Mouse (Mus musculus) midbrain, postnatal 0 days (tissue): Measurements from ENCODE around the gene Ifi35. TPM values are rescaled to one million over a fixed set of nuclear protein-coding genes. Genes with fewer than 3 reads are reported as not detected.
"Not testable (repeated sequence)": the region's sequence is repeated elsewhere in the genome, so short reads cannot be mapped to it uniquely, and the experiment has no call there.

Source experiments
- ATAC-seq: fragments of 200-750 bp; cut with Nextera tagmentation; 2 replicates; pipeline ENCODE4 v1.8.0; 2017; ENCODE audit warnings: moderate number of reproducible peaks, mild to moderate bottlenecking, moderate TSS enrichment, moderate library complexity; ENCODE audit not compliant: low FRiP score
- DNase-seq: peaks from one replicate; pipeline ENCODE4 v3.0.0-alpha.2; 2015; ENCODE audit warnings: low spot score
- H3K27ac ChIP-seq: fragments of 300-500 bp; sonication (generic); 2 replicates; pipeline ENCODE4 v1.5.1; 2014; ENCODE audit warnings: low read depth, mild to moderate bottlenecking, low read length, mixed read lengths
- H3K27me3 ChIP-seq: fragments of 300-500 bp; sonication (generic); 2 replicates; pipeline ENCODE4 v1.6.1; 2014; ENCODE audit warnings: low read length, control low read depth, mixed read lengths; ENCODE audit not compliant: insufficient read depth
- H3K36me3 ChIP-seq: fragments of 300-500 bp; sonication (generic); 2 replicates; pipeline ENCODE4 v1.6.1; 2014; ENCODE audit warnings: low read length, control low read depth, mixed read lengths; ENCODE audit not compliant: insufficient read depth
- H3K4me1 ChIP-seq: fragments of 300-500 bp; sonication (generic); 2 replicates; pipeline ENCODE4 v1.6.1; 2014; ENCODE audit warnings: mild to moderate bottlenecking, control low read depth, antibody characterized with exemption, low read length, mixed read lengths; ENCODE audit not compliant: insufficient read depth
- H3K4me2 ChIP-seq: fragments of 300-500 bp; sonication (generic); 2 replicates; pipeline ENCODE4 v1.6.1; 2014; ENCODE audit warnings: low read depth, mild to moderate bottlenecking, low read length, mixed read lengths; ENCODE audit not compliant: poor library complexity, severe bottlenecking
- H3K4me3 ChIP-seq: fragments of 300-500 bp; sonication (generic); 2 replicates; pipeline ENCODE4 v1.5.1; 2014; ENCODE audit warnings: low read depth, mild to moderate bottlenecking, low read length, moderate library complexity
- H3K9ac ChIP-seq: fragments of 300-500 bp; sonication (generic); replicated peaks from 2 replicates; pipeline ENCODE4 v1.6.1; 2014; ENCODE audit warnings: mild to moderate bottlenecking, low read length, moderate library complexity, mixed read lengths; ENCODE audit not compliant: poor library complexity, severe bottlenecking
- H3K9me3 ChIP-seq: fragments of 300-500 bp; sonication (generic); 2 replicates; pipeline ENCODE4 v1.6.1; 2016; ENCODE audit warnings: low read length, control low read depth
- CTCF ChIP-seq: IDR thresholded peaks from 2 replicates; pipeline ENCODE4 v1.5.1; 2016; ENCODE audit warnings: antibody characterized with exemption, mild to moderate bottlenecking
- WGBS: fragments of 180-500 bp; shearing (Covaris S2); extraction: QIAGEN DNeasy Blood & Tissue Kit; methylation state at CpG from one replicate; pipeline ENCODE4 v1.1.7; 2014; 5-methylcytosine and 5-hydroxymethylcytosine counted together
- polyA plus RNA-seq: library from polyadenylated mRNA; unstranded; fragments of >200 nt; fragmentation: Nextera tagmentation; extraction: Ambion mirVana; gene quantifications from 2 replicates; pipeline ENCODE4 v1.2.1, GENCODE M21; 2015
- total RNA-seq: library from RNA; depleted of rRNA; stranded (reverse); fragments of >200 nt; gene quantifications from 2 replicates; pipeline ENCODE4 v1.2.3, GENCODE M21; 2014

Gene Ifi35
- total and polyA plus RNA-seq, 2 experiments from 2014 or later = 3.3 to 4.5 TPM

- no peaks in the 10 kb centered on the region for H3K9me3 ChIP-seq
- 0 out of 2 replicates have a peak, but pooled peaks cover 2% of the 10 kb centered on the region for H3K4me1 ChIP-seq
- ATAC-seq (no peak), DNase-seq (no peak)
- no peak for TF ChIP-seq CTCF
- peaks cover 7% of the 10 kb centered on the region; the same call in 1 of the 2 replicates for H3K36me3 ChIP-seq
- no peak overlapping the region for H3K4me2 ChIP-seq
- no peaks in the 10 kb centered on the region for H3K27me3 ChIP-seq
- H3K9ac ChIP-seq = no peak overlapping the region
- H3K4me3 ChIP-seq = no peak overlapping the region
- 65% methylated on average over 5 of the region's 5 CpGs for WGBS
- H3K27ac ChIP-seq = no peak overlapping the region
Measured at GRCm38 (mm10) chr11:101474298-101474697, 26.1 kb downstream of the Ifi35 start.

DNA sequence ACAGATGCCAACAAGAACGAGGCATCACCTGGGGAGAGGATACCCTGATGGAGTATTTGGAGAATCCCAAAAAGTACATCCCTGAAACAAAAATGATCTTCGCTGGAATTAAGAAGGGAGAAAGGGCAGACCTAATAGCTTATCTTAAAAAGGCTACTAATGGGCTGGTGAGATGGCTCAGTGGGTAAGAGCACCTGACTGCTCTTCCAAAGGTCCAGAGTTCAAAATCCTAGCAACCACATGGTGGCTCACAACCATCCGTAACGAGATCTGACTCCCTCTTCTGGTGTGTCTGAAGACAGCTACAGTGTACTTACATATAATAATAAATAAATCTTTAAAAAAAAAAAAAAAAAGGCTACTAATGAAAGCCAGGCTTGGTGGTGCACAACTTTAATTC, 28.2 kb downstream of the Ifi35 start:
- H3K27ac ChIP-seq, DNase-seq, H3K4me2 ChIP-seq, H3K36me3 ChIP-seq, H3K27me3 ChIP-seq, ATAC-seq, H3K4me3 ChIP-seq, H3K9me3 ChIP-seq, H3K4me1 ChIP-seq, H3K9ac ChIP-seq: not testable (repeated sequence)
- WGBS = 73% methylated on average over 4 of the region's 4 CpGs

- Histone ChIP-seq H3K4me1 (0 out of 2 replicates have a peak, but pooled peaks cover 2% of the 10 kb centered on the region), H3K4me2 (no peak overlapping the region), H3K9ac (no peak overlapping the region), H3K27me3 (no peaks in the 10 kb centered on the region), H3K36me3 (0 out of 2 replicates have a peak, but pooled peaks cover under 1% of the 10 kb centered on the region), H3K27ac (no peak overlapping the region), H3K4me3 (no peak overlapping the region), H3K9me3 (no peaks in the 10 kb centered on the region)
- 0% methylated on average over 4 of the region's 4 CpGs for whole genome bisulfite sequencing
- ATAC-seq = peak; percentile 55; the same call in 1 of the 2 replicates
- peak; percentile 90 for DNase-seq
- no peak for TF ChIP-seq CTCF
Measured at GRCm38 (mm10) chr11:101477194-101477551, 29.0 kb downstream of the Ifi35 start.

DNA sequence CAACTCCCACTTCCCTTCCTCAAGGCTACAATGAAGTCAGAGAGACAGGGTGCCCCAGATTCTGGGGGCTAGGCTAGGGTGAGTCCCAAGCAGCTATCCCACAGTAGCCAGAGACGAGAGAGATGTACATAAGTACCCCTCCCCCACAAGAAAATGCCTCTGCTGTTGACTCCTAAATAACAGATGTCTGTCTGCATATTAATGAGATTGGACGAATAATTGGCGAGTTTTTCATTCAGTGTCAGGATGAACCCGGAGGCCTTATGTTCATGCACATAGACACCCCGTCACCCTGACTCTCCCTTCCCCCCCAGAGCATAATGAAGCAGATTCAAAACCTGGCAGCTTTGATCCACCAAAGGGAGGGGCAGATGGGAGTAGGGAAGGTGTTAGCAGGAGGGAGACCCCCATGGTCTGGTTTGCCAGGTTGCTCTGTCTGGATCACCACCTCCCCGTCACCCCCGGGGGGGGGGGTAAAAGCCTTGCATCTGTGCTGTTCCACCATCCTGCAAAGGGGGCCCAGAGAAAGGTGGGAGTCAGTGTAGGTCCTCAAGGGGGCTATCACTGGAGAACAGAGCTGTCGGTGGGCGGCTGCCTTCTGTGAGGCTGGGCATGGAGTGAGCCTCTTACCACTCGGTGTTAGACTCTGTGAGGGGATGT, 29.5 kb downstream of the Ifi35 start:
- H3K4me2 ChIP-seq = no peak overlapping the region
- no peak overlapping the region for H3K27ac ChIP-seq
- DNase-seq (peak; percentile 90), ATAC-seq (peak; percentile 62)
- no peak overlapping the region for H3K9ac ChIP-seq
- H3K9me3 ChIP-seq = no peaks in the 10 kb centered on the region
- no peak for TF ChIP-seq CTCF
- H3K4me3 ChIP-seq = no peak overlapping the region
- H3K36me3 ChIP-seq = no peaks in the 10 kb centered on the region
- H3K27me3 ChIP-seq = no peaks in the 10 kb centered on the region
- H3K4me1 ChIP-seq = 0 out of 2 replicates have a peak, but pooled peaks cover 2% of the 10 kb centered on the region
- WGBS = 26% methylated on average over 10 of the region's 10 CpGs

GRCm38 (mm10) chr11:101479171-101479635, 31.0 kb downstream of the Ifi35 start:
- no peak for ATAC-seq
- no peak overlapping the region for H3K9ac ChIP-seq
- H3K4me3 ChIP-seq = no peak overlapping the region

GRCm38 (mm10) chr11:101480912-101481311, 32.7 kb downstream of the Ifi35 start:
- ATAC-seq (no peak), DNase-seq (no peak)
- Histone ChIP-seq H3K27ac (no peak overlapping the region), H3K4me2 (no peak overlapping the region), H3K9me3 (no peaks in the 10 kb centered on the region), H3K4me3 (no peak overlapping the region), H3K9ac (no peak overlapping the region), H3K27me3 (no peaks in the 10 kb centered on the region), H3K36me3 (no peaks in the 10 kb centered on the region), H3K4me1 (0 out of 2 replicates have a peak, but pooled peaks cover 2% of the 10 kb centered on the region)
- TF ChIP-seq CTCF = no peak
- 77% methylated on average over 6 of the region's 6 CpGs for WGBS

More at GRCm38 (mm10) chr11:101479171-101479635, 31.0 kb downstream of the Ifi35 start:
- Histone ChIP-seq H3K9me3 (no peaks in the 10 kb centered on the region), H3K27me3 (no peaks in the 10 kb centered on the region), H3K27ac (no peak overlapping the region), H3K4me2 (peak overlapping the region; percentile 25; the same call in 1 of the 2 replicates), H3K4me1 (0 out of 2 replicates have a peak, but pooled peaks cover 2% of the 10 kb centered on the region), H3K36me3 (no peaks in the 10 kb centered on the region)
- 5% methylated on average over 18 of the region's 18 CpGs for WGBS
- no peak for TF ChIP-seq CTCF
- DNase-seq = peak; percentile 62
